Mouse (Mus musculus): ENCODE data around the gene Dscaml1.
A peak's percentile ranks its signal among the peaks of the same experiment; 100 is the strongest.
"Not testable (repeated sequence)": the region's sequence is repeated elsewhere in the genome, so short reads cannot be mapped to it uniquely, and the experiment has no call there.

Dscaml1 gene

DNA sequence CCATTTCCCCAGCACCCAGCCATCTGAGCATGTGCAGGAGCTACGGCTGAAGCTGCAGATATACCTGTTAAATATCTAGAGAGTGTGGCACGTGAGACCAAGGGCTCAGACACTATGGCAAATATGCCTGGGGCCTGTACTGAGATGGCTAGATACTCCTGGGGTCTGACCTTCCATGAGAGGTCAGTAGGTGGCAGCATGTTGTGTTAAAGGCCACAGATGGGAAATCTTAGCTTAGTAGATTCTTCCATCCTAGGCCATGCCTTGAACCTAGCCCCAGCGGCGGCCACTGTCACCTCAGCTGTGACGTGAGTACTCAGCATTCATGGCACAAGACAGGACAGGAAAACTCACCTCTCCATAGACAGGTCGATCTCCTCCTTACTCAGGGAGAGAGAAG lies 347.7 kb downstream of the Dscaml1 start:
- no peak for DNase-seq (ENCODE audit: low spot score in 2 of 2)

DNA sequence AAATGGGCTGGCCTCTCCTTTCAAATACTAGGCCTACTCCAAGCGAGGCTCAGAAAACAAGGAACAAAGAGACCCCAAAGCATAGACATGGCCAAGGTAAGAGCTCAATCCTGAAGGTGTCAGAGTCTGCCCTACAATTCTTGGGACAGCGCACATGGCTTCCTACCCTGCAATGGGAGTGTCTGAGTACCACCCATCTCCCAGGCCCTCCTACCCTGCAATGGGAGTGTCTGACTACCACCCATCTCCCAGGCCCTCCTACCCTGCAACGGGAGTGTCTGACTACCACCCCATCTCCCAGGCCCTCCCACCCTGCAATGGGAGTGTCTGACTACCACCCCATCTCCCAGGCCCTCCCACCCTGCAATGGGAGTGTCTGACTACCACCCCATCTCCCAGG lies 349.7 kb downstream of the Dscaml1 start:
- not testable (repeated sequence) for DNase-seq (ENCODE audit: low spot score in 2 of 2)

DNA sequence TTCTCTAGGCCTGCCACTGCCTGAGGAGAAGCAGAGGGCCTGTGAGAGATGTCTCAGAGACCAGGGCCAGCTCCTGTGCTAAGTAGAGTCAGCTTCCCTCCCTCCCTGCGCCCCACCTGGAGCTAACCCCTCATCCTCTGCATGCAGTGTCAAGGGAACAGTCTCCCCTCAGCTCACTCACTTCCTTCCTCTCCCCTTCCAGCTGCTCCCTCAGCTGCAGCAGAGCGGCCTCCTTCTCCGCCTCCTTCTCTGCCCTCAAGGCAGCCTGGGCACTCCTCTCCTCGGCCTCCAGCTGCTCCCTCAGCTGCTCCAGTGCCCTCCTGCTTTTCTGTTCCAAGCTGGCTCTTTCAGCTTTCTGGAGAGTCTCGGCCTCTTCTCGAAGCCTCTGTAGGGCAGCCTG lies 352.8 kb downstream of the Dscaml1 start:
- no peak for DNase-seq (ENCODE audit: low spot score in 2 of 2)

DNA sequence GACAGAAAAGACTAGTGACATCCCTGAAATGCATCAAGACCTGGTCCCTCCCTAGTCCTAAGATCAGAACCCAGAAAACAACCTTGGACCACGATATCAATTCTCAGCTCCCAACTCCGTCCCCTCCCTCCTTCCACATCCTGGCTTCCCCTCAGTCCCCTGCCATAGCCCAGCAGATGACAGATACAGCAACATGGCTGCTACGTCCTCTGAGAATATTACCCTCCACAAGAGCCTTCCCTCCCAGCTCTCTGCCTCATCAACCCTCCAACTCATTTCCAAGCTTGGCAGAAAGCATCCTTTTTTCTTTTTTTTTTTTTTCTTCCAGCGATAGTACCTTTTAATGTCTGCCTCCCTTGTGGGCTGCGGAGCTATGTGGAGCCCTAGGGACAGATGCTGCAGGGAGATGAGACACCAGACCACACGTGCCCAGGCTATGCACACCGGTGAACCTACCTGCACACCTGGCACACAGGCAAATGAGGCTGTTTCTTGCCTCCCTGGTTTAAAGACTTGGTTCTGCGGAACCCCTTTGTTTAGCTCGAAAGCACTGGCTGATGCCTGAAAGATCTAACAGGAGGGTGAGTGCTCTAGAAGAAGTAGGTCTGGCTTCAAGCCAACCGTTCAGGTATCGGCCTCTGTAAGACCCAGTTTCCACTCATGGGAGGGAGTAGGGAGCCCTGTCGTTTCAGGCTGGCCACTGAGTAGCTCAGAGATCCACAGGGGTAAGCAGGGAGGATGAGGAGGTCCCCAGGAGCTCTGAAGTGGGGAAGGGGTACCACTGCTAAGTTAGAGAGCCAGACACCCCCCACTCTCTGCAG lies 357.0 kb downstream of the Dscaml1 start:
- DNase-seq (ENCODE audit: low spot score in 2 of 2), result no peak

DNA sequence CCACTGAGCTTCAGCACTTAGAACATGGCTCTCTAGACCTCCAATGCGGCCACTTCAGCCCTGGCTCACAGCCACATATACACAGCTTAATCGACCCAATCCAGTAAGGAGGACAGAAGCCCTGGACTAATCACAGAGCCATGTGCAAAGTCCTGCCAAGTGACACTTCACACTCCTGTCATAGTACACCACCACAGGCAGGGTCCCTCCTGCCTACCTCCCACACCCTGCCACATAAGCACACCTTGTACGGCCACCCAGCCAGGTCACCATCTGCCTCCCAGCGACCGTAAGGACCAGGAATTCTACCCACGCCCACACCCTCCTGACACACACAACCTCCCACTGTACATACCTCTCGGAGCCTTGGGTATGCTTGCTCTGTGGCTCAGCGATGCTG lies 360.6 kb downstream of the Dscaml1 start:
- DNase-seq (ENCODE audit: low spot score in 2 of 2), result no peak

DNA sequence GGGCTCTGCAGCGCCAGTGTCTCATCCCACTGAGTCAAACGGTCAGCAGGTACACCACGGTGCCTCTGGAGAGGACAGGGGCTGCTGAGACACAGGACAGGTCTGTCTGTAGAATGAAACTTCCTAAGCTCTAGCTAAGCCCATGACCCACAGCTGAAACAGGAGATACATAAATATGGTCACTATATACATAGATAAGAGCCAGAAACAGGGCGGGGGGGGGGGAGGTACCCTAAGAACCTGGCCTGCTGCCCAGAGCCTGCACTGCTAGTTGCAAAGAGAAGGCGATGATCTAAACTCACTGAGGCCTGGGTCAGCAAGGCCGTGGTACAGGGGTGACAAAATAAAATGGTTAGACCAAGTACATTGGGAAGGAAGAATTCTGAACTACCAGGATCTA lies 361.1 kb downstream of the Dscaml1 start:
- DNase-seq (ENCODE audit: low spot score in 2 of 2), result no peak

DNA sequence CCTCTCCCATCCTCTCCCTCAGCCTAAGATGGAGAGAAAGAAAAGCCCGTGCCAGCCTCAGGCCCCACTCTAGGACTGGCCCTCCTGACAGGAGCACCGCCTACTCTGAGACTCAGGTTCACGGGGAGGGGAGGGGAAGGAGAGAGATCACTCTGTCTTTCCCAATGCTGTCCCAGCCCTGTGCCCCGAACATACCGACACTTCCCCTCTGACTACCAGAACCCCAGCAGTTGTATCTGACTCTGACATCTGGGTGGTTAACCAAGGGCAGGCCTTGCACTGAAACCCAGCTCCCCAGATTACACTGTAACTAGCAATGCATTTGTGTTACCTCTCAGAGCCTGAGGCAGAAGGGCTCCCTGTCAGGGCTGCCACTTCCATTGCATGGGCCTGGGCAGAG lies 362.0 kb downstream of the Dscaml1 start:
- DNase-seq (ENCODE audit: low spot score in 2 of 2), result no peak

DNA sequence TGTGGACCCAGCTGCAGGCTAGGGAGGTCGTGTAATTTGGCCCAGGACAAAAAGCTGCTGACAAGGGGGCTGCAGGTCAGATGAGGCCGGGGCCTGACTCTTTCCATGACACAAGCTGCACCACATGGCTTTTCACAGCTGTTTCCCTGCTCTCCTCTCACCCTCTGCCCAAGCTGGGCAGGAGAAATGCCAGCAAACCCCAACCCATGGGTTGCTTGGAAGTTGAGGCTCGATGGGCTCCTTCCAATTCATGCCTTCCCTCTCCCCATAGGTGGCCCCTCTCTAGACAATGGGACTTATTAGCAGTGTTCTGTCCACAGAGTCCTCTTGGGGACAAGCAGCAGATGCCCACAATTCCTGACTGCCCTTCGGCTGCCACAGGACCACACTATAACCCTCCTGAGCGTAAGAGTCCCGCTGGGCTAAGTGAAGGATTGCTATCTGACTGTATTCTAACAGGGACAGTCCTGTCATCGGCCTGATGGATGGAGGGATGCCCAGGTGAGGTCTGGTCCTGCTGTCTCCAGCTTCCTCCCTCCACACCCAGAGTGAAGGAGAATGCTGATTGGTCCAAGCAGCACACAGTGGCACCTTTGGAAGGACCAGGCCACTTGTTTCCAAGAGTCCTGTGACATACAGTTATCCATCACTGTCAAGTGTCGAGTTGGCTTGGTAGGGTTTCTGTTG lies 365.2 kb downstream of the Dscaml1 start:
- no peak for DNase-seq (ENCODE audit: low spot score in 2 of 2)

DNA sequence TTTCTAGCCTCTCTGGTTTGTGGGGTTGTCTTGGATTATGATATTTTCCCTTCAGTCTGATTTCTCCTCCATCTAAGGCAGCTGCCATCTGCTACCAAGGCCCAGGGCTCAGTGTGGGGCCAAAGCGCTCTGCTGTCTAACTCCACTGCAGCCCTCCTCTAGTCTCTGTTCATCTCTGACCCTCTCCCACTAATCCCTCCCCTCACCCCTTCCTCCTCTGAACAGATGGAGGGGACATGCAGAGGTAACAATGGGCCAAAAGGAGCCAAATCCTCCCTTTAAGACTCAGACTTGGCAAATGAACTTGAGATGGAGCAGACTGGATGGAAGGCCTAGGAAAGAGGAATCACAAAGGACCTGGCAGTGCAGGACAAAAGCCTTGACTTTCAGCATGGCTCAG lies 365.8 kb downstream of the Dscaml1 start:
- no peak for DNase-seq (ENCODE audit: low spot score in 2 of 2)

DNA sequence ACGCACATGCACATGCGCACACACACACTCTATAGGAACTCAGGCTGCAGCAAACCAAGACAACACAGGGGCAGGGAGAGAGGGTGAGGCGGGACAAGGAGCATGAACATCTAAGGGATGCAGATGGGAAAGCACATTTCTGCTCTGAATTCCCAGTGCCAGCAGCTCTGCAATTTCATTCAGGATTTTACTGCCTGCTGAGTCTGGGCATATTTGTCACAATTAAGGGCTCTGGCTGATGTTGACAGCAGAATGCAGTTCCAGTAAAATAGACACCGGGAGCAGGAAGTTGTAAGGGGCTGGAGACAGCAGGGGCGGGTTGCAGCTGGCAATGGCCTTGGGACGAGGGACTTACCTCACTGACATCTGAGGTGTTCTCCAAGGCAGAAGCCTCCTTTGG lies 367.3 kb downstream of the Dscaml1 start:
- DNase-seq (ENCODE audit: low spot score in 2 of 2), result no peak

DNA sequence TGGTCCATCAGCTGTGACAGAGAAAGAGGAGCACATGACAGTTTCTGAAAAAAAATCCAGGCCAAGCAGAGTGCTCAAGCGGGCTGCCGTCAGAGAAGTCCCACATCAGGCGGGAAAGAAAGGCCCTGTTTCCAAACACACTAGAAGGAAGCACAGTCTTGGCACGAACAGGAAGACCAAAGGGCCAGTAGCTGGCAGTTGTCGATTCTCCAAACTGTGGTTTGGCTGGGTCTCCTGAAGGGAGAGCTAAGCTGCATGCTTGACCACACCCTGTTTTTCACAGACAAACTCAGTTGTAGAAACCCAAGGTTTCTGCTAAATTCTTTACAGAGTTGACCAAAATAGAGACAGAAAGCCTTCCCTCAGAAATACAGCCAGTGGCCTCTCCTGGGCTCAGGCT lies 369.3 kb downstream of the Dscaml1 start:
- no peak for DNase-seq (ENCODE audit: low spot score in 2 of 2)

DNA sequence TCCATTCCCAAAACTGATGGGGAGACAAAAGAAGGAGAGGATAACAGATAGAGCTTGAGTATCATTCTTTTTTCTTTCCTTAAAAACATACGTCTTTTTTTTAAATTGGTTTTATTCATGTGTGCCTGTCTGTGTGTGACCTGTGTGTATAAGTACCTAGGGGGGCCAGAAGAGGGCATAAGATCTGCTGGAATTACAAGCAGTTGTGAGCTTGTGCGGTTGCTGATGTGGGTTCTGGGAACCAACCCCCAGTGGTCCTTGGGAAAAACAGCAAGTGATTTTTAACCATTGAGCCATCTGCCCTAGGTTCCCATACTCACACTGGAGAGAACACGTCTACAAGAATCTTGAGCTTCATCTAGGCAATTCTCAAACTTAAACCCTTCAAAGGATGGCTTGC lies 370.8 kb downstream of the Dscaml1 start:
- no peak for DNase-seq (ENCODE audit: low spot score in 2 of 2)

DNA sequence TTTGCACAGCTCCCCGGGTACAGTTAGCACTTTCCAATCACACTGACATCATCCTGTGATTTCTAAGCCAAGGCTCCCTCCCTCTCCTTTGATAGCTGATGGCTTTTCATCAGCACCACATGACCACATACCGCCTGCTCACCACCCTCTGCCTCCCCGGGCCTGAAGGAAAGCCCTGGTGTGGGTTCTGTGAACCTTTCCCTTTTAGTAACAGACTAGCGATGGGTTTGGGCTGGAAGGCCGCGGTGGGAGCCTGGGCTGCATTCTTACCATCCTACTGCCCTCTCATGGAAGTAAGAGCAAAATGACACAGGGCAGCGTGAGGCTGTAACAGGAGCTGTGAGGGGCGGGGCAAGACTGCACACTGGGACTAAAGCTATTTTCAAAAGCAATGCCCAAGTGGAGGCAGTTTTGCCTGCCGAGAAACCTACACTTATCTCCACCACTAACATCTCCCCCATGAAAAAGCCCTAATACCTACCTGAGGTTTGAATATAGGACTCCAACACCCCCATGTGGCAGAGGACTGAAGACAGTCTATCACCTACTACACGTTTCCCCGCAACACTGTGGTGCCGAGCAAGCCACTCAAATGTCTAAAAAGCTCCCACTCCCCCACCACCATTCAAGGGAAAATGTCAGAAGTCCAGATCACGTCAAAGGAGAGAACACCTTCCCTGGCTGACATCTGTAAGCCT lies 372.2 kb downstream of the Dscaml1 start:
- peak in 1 of 2 experiments; percentile 32 for DNase-seq (ENCODE audit: low spot score in 2 of 2)

DNA sequence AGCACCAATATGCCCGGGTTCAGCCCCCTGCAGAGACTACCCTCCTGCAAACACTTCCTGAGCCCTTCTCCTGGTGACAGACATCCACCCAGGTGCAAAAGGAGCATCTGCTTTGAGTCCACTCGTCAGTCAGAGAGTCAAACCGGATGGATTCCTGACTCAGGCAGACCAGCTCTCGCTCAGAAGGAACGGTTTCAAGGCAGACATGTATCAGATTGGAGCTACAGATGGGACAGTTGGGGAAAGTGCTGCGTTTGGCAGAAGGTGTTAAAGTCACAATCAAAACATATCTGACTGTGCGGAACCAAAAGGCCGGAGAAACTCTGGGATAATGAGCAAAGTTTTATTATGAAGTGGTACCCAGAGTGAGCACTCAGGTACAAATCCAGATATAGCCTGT lies 373.0 kb downstream of the Dscaml1 start:
- no peak for DNase-seq (ENCODE audit: low spot score in 2 of 2)

All from frontal cortex, postnatal 10 days (tissue).